Mouse (Mus musculus) fat pad, adult 2 months (tissue): ENCODE results near the gene Arhgap9.

Source experiments
- DNase-seq: peaks from one replicate; pipeline ENCODE4 v3.0.0-alpha.2; 2011; ENCODE audit warnings: low read depth, low spot score; ENCODE audit errors: extremely low read depth

Gene Arhgap9

DNA sequence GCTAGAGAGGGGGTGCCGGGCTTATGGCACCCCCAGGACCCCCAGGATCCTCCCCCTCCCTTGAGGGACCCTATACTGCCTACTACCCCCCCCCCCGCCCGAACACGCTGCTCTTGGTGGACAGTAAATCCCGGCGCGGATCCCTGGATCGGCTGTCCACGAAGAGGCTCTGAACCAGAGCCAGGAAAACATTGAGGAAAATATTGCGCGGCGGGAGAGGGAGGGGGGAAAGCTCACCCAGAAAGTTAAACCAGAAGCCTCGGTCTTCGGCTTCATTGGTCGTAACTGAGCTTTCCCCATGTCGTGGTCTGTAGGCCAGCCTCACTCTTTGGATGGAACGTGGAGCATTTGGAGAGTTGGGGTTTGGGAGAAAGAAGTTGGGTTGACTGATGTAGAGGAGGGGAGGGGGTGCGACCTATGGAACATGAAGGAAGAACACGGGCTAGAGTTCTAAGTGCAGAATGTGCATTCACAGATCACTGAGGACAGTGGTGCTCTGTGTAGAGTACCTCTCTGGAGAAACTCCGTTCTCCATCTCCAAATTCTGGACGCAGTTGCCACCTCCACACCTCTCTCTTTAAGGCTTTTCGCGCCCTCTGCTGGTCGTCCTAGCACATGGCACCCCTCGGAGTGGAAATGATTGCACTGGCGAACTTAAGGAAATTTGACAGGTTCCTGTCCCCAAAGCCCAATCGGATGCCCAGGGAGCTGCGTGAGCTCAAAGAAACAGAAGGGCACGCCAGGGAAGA is 20.3 kb downstream of the Arhgap9 start, which contains the start of gene Gli1:
Gli1 (minus strand) TSS at position 84 of the 749 bp plus-strand sequence.
- DNase-seq = no peak

DNA sequence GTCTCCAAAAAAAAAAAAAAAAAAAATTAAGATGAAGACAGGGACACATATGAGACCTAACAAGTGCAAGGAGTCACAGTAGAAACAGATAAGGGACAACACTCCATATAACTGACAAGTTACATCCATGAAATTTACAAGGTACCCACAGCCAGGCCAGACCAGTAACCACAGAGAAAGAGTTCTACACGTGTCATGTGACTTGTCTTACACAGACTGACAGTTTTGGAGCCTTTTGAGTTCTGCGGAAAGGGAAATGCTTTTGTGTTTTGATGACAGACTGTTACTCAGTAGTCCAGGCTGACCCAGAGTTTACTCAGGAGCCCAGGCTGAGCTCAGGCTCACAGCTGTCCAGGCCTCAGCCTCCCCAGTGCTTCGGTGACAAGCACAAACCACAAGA is 21.3 kb downstream of the Arhgap9 start:
- DNase-seq = no peak

DNA sequence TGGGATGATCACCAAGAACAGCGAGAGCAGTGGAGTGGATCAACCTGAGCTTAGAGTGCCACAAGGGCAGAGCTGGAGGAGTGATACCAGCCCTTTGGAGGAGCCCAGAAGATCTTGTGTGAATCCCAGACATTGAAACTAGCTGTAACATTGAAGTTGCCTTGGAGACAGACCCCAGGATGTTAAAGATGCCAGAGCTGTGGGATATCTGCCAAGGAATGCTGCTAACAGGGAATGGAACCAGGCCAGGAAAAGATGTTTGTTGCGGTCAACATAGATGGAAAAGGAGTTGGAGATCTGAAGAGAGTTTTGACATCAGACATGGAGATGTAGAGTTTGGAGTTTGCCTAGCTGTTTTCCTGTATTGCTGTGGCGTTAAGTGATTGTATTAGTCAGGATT is 24.4 kb downstream of the Arhgap9 start:
- DNase-seq = no peak

DNA sequence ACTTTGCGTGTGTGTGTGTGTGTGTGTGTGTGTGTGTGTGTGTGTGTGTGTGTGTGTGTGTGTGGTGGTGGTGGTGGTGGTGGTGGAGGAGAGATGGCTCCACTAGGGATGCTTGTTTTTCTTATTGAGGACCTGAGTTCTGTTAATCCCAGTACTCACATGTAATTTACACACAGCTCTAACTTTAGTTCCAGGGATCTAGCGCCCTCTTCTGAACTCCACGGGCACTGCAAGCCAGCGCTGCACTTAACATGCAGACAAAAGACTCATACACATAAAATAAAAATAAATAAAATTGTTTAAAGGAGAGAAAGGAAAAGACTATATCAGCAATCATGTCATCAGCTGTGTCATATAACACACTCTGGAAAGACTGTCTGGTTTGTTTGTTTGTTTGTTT is 27.2 kb downstream of the Arhgap9 start:
- DNase-seq = no peak

DNA sequence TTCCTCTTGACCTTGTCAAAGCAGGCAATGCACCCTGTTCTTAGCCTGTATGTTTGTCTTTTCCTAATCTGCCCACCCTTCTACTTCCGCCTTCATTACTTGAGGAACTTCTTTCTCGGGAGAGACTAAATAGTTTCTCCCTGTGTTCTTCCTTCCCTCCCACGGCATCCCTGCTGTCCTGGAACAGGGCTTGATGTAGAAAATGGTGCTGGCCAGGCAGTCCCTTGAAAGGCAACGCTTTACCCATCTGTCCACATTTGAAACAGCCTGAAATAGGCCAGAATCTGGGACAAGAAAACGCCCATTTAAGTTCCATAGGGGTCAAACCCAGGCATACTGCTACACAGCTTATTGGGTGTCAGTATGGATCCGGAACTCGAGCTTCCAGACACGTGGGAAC is 28.0 kb downstream of the Arhgap9 start:
- DNase-seq = no peak

DNA sequence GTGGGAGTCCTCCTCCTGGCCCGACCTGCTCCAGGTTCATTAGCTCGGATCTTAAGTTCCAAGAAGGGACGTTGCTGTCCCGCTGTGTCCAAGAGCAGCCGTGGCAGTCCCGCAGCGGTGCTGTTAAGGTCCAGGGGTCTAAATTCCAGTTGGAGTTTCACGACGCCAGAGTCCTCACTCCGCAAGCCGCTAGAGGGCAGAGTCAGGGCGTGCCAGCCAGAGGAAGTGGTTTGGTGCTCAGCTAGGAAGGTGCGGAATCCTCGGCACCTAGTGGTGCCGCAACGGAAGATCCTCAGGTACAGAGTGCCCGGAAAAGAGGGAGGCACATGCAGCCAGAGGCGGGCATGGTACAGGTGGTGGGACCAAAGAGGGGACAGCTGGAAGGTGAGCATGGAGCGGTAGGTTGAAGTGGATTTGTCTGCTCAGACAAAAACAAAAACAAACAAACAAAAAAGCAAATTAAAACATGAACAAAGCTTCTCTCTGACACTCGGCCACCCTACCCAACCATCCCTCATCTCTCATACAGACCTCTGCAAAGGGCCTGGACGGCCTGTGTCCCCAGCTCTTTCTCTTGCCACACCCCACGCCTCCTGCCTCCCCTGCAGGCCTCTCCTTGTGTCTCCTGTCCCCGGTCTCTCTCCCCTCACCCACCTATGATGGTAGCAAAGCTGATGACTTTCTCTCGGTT is 29.0 kb downstream of the Arhgap9 start:
- DNase-seq = no peak

DNA sequence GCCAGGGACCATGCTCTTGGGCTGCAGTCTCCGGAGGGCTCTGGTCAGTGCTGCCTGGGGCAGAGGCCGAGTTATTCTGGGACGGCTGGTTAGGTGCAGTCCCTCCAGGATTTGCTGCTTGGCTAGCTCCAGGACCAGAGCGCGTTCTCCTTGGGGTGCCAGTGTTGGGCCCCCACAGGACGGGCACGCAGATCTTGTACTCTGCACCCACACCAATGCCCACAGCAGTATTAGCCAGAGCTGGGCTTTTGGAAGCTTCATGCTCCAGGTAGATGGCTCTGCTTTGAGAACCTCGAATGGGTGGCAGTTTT is 29.5 kb downstream of the Arhgap9 start:
- DNase-seq = no peak

DNA sequence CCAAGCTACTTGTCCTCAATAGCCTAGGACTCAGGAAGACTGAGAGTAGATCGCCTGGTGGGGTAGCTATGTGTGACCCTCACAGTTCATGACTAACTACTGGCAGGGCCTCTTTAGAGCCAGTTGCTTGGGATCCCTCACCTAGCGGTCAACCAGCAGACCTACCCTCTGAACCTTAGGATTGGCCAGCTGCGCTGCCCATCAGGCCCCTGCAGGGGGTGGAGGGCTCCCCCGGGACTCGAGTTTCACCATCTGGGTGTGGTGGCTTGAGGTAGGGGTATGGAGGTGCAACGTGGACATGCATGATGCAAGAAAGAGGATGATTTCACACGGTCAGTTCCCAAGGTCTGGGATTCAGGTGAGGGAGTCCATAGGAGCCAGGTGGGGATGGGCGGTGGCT is 30.0 kb downstream of the Arhgap9 start:
- DNase-seq = no peak

DNA sequence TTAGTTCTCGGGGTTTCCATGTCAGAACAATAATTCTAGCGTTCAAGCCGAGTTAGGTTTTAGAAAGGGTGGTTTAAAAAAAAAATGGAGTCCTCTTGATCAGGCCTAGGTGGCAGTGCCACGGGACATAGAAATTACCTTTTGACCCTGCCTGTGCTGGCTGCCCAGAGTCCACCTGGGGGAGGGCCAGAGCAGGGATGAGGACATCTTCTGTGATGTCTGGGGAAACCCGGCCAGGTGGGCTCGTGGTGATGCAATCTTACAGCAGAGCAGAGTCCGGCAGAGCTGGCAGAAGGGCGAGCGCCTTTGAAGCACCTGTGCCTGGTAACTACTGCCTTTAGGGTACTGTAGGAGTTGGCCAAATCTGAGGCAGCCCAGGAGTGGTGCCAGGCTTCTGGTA is 30.4 kb downstream of the Arhgap9 start:
- DNase-seq = no peak

DNA sequence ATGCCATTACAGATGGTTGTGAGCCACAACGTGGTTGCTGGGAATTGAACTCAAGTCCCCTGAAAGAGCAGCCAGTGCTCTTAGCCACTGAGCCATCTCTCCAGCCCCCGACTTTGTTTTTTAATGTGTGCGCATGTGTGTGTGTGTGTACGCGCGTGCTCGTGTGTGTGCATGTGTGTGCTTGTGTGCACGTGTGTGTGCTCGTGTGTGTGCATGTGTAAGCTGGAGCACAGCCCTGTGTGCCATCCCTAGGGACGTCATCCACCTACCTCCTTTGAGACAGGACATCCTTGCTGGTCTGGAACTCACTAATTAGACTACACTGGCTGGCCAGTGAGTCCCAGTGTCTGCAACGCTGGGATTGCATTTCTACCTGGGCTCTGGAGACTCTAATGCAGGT is 31.0 kb downstream of the Arhgap9 start:
- DNase-seq = no peak

DNA sequence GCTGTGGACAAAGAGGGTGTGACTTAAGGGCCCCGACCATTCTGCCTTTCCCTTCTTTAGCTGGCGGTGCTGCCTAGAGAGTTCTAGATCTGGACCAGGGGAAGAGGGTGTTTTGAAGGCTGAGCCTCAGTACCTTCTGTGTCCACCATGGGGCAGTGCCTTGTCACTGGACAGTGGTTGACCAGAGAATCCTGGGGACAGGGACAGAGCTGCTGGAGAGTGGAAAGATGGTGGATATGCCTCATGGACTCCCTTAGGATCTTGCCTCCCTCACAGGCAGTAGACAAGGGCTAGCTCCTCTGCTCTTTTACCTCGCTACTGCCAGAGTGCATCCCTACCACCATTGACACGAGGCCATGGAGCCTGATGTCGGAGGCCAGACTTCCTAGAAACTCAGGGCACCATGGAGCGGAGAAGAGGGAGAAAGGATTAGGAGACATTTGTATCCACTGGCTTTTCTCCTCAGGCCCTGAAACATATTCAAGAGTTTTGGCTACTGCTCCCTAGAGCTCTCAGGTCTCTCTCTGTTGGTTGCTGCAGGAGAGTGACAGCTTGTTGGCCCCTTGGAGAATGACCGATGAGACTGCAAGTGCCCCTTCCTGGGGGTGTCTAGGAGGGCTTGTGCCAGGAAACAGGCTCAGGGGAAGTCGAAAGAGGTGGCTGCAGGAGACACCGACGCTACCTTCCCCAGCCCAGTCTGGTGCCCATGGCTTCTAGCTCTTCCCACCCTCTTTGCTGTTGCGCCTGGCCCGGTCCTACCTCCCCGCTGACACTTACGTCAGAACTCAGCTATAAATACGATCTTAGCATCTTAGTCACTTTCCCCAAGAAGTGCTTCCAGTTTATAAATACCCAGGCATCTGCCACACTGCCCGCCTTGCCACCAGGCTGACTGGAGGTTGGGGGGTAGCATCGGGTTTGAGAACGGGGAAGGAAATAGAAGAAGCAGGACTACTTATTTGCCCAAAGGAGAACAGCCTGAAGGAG is 32.4 kb downstream of the Arhgap9 start, which contains the start of gene Inhbe:
Inhbe (minus strand) TSS at position 503 of the 987 bp plus-strand sequence.
- no peak for DNase-seq

DNA sequence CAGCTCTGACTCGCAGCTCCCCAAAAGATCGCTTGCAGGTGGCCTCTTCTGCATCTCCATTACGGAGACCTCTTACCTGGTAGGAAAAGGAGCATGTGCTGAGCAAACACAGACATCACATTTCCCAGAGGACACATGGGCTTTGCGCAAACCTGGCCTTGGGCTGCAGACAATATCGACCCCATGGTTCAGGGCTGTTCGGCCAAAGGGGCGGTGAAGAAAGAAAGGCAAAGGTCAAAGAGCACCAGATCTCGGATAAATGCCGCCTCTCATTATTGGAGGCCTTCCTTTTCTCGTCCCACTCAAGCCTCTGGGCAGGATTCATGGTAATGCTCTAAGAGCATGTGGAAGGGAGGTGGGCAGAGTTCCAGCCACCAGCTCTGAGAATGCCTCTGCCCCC is 33.6 kb downstream of the Arhgap9 start:
- no peak for DNase-seq

DNA sequence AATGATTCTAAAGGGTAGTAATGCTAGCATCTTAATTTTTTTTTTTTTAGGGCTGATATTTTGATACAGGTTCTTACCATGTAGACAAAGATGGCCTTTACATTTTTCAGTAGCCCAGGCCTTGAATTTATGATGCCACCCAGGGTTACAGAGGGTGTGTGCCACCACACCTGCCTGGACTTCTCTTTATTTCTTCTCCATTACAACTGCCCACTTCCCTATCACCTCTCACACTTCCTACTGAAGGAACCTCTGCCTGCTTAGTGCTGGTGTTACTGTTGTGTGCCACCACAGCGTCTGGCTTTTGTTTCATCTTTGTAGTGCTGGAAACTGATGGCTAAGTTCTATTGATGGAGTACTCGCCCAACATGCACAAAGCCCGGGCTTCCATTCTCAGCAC is 39.0 kb downstream of the Arhgap9 start:
- DNase-seq = no peak

DNA sequence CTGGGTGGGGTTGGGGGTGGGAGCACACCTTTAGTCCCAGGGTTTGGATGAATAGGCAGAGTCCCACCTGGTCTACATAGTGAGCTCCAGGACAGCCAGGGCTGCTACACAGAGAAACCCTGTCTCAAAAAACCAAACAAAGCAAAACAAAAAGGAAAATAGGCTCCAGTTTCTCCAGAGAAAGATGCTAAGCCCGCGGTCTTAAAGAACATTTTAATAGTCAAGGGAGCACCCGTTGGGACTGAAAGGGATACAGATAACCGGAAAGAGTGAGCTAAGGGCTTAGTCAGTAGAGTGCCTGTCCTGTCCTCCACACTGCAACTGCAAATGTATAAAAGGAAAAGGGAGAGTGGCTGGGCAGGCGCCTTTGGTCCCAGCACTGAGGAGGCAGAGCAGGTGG is 45.4 kb downstream of the Arhgap9 start:
- no peak for DNase-seq

DNA sequence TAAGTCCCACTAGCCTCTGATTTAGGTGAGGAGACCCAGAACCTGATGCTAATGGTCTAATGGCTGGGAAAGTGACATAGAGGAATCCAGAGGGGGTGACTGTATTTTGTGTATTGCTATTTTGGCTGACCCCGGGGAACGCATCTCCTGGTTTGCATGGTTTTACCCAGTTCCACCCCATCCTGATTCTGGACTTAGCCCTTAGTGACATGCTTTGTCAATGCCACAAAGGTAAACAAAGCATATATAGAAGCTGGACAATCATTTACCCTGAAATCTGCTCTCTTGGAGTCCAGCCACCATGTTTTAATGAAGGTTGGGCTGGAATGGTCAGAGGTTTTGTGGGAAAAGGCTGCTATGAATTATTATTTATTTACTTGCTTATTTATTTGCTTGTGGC is 46.5 kb downstream of the Arhgap9 start:
- no peak for DNase-seq

DNA sequence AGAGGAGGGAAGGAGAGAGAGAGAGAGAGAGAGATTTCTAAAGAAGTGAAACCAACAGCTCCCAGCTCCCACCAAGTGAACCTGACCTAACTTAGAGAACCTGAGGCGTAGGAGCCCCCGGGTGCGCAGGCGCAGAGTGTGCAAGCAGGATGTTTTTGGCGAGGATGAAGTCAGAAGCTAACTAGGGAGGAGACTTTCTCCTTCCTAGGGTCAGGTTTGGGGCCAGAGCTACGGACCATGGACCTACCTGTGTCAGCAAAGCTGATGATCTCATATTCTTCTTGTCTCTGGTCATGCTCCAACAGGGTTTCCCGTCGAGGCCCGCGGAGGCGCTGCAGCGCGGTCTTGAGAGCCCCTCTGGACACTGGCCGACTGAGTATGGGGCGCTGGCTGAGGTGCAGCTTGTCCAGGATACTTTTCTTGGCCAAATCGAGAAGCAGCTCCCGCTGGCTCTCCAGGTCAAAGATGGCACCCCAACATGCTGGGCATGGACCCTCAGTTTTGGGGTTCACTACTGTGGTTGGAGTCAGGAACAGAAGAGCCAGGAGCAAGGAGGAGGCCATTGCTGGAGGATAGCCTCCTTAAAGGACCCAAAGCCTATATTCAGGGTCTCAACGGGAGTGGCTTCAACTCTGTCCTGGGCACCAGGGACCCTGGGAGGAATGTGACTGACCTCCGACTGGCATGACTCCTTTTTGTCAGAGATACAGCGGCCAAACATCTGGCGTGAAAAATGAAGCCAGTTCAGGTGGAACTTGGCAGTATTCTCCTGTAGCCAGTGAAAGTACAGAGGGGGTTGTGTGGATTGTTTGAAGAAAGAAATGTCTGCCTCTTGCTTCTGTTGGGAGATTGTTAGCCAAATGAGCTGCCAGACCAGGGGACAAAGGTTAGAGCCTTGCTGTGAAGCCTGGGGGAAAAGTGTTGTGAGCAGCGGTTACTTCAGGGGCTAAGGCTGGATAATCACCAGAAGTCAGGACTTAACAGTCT is 48.4 kb downstream of the Arhgap9 start, which contains the start of gene Inhbc:
Inhbc (minus strand) TSS at position 598 of the 987 bp plus-strand sequence.
- no peak for DNase-seq

DNA sequence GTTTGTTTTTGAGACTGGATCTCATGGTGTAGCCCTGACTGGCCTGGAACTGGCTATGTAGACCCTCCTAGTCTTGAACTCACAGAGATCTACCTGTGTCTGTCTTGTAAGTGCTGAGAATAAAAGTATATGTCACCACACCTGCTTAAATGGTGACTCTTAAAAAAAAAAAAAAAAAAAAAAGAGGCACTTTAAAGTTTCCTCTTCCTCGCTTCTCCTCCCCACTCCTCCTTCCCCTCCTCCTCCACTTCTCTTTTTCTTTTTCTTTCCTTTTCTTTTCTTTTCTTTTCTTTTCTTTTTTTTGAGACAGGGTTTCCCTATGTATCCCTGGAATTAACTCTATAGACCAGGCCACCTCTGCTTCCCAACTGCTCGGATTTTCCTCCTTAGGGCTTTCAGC is 49.3 kb downstream of the Arhgap9 start:
- DNase-seq = no peak

DNA sequence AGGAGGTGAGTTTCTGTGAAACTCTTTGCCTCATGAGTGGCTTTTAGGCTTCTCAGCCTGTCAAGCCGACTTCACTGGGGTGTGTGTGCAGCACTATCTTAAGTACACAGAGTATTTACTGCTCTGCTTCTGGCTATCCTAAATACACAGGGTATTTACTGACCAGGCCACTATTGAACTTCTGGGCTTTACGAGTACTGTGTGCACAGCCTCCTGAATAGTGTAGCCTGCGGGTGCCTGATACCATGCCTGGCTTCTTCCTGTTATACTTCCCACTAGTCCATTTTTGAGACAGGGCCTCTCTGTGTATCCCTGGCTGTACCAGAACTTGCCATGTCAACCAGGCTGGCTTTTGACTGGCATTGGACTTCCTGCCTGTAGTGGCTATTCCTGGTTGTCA is 55.9 kb downstream of the Arhgap9 start:
- no peak for DNase-seq
